Mouse (Mus musculus): ENCODE results near the gene Ankrd27. TPM values are rescaled to one million over a fixed set of nuclear protein-coding genes. Genes with fewer than 3 reads are reported as not detected.
A peak's percentile ranks its signal among the peaks of the same experiment; 100 is the strongest.

Gene Ankrd27
- total and polyA plus RNA-seq, 3 experiments, result 49.0 to 103 (median 74.9) TPM

DNA sequence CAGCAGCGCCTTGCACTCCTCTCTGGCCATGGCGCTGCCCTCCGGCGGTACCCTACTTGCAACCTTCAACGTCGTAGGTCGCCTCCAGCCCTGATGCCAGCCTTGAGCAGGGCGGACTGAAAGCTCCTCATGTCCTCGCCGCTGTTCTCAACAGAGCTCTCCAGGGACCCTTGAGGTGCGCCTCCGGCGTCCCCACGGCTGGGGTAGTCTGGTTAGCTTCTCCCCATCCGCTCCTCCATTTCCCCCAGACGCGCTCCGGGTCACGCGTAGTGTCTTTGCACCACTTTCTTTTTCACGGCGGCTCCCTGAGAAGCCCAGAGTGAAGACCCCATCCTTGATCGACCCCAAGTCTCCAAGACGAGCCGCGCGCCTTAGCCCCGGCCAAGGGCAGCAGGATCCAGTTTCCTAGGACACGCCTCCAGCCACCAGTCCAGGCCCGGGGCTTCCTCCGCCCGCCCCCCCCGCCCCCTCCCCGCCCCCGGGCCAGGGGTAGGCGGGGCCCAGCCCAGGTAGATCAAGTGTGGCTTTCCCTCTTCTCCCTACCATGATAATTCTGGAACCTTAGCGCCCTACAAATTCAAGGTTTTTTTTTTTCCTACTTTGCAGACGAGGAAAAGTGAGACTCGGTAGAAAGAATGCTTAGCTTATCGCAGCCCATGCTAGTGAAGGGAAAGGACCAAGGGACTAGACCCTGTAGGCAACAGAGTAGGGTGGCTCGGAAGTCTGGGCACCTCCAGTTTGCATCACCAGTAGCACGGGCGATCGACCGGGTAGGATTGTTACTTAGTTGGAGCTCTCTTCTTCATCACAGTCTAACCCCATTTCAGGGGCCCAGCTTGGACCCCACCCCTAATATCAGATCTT is 621 bp upstream of the Ankrd27 start, which contains the start of gene Rgs9bp:
Gene Rgs9bp (minus strand): TSS at position 392 of the 864 bp plus-strand sequence.
- peaks cover 12 to 20% of the 10 kb centered on the region in 2 experiments for H3K4me1 ChIP-seq (ENCODE audit: control insufficient read depth in 1 of 2, insufficient read depth in 2 of 2, low read length in 2 of 2)

DNA sequence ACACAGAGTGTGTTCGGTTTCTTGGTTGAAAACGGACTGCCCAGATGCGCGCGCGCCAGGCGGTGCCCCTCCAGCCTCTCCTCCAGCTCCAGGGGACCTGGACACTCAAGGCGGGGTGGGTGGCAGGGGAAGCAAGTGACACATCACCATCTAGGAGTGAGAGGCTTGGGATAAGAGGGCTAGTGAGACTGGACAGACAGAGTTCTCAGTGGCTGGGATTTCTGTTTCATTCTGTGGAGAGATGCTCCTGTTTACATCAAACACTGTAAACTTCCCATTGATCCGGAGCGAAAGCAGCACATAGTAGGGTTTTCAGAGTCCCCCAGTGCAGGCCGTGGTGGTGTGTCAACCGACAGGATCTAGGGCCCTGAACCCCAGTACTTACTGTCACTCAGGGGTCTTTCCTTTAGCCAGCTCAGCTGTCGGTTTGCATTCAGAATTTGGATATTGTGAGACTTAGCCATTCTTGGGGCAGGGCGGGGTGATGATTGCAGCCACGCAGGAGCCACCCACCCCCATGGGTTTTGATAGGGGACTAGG is 932 bp downstream of the Ankrd27 start:
- Histone ChIP-seq H3K27me3 (ENCODE audit: control insufficient read depth in 1 of 2, insufficient read depth in 2 of 2, low read length in 2 of 2) (no peaks in the 10 kb centered on the region), H3K9me3 (replicated peaks; ENCODE audit: insufficient read depth, low read length) (no peaks in the 10 kb centered on the region), H3K9ac (ENCODE audit: control insufficient read depth, low read depth, low read length, poor library complexity, severe bottlenecking) (peak overlapping the region; percentile 95), H3K27ac (ENCODE audit: control insufficient read depth, low read depth, low read length) (peak overlapping the region; percentile 78), H3K36me3 (ENCODE audit: control insufficient read depth in 1 of 2, insufficient read depth in 2 of 2, low read length in 2 of 2) (peaks cover 0 to 23% of the 10 kb centered on the region in 2 experiments; a peak in 2 of 4 replicates), H3K4me3 (ENCODE audit: control insufficient read depth in 1 of 2, insufficient read depth in 1 of 2, low read depth in 2 of 2, low read length in 2 of 2) (peak overlapping the region; percentile 69 to 92), H3K4me1 (ENCODE audit: control insufficient read depth in 1 of 2, insufficient read depth in 2 of 2, low read length in 2 of 2) (peaks cover 12 to 27% of the 10 kb centered on the region in 2 experiments), H3K79me2 (ENCODE audit: control insufficient read depth, insufficient read depth, low read length, poor library complexity) (peaks cover 31% of the 10 kb centered on the region)
- DNase-seq (ENCODE audit: low read depth, low spot score), result no peak
- TF ChIP-seq POLR2AphosphoS5 (IDR thresholded peaks at IDR 0.05; ENCODE audit: borderline replicate concordance, low read depth, low read length) (no peak), NELFE (IDR thresholded peaks at IDR 0.05; ENCODE audit: low read depth, low read length) (no peak), ZKSCAN1 (IDR thresholded peaks at IDR 0.05; ENCODE audit: low read depth, low read length) (peak; percentile 96)

More for the DNA sequence above, 621 bp upstream of the Ankrd27 start, which contains the start of gene Rgs9bp:
- Histone ChIP-seq H3K9me3 (replicated peaks; ENCODE audit: insufficient read depth, low read length) (no peaks in the 10 kb centered on the region), H3K27me3 (ENCODE audit: control insufficient read depth in 1 of 2, insufficient read depth in 2 of 2, low read length in 2 of 2) (no peaks in the 10 kb centered on the region), H3K79me2 (ENCODE audit: control insufficient read depth, insufficient read depth, low read length, poor library complexity) (peaks cover 22% of the 10 kb centered on the region), H3K36me3 (ENCODE audit: control insufficient read depth in 1 of 2, insufficient read depth in 2 of 2, low read length in 2 of 2) (peaks cover 0 to 18% of the 10 kb centered on the region in 2 experiments; a peak in 2 of 4 replicates), H3K4me3 (ENCODE audit: control insufficient read depth in 1 of 2, insufficient read depth in 1 of 2, low read depth in 2 of 2, low read length in 2 of 2) (peak within 1 kb of the TSS; percentile 84 to 92), H3K9ac (ENCODE audit: control insufficient read depth, low read depth, low read length, poor library complexity, severe bottlenecking) (peak within 1 kb of the TSS; percentile 95), H3K27ac (ENCODE audit: control insufficient read depth, low read depth, low read length) (peak within 1 kb of the TSS; percentile 78)
- TF ChIP-seq EP300 (IDR thresholded peaks at IDR 0.05; ENCODE audit: low read depth in 1 of 2, low read length in 2 of 2), result no peak
- 0 out of 2 replicates have a peak, but pooled peaks have one; percentile 22 for TF ChIP-seq GATA1 (IDR thresholded peaks at IDR 0.05; ENCODE audit: low read depth, low read length)
- no peak for TF ChIP-seq HCFC1 (IDR thresholded peaks at IDR 0.05; ENCODE audit: low read depth, low read length)
- no peak; the same call in 1 of the 2 replicates for TF ChIP-seq KAT2A (conservative IDR thresholded peaks at IDR 0.05; ENCODE audit: low read depth, low read length)
- peak; percentile 53; the same call in 1 of the 2 replicates for TF ChIP-seq SIN3A (IDR thresholded peaks at IDR 0.05; ENCODE audit: low read length)
- TF ChIP-seq MAZ (IDR thresholded peaks at IDR 0.05; ENCODE audit: low read depth, low read length), result 0 out of 2 replicates have a peak, but pooled peaks have one; percentile 8
- no peak for DNase-seq (ENCODE audit: low read depth, low spot score)

DNA sequence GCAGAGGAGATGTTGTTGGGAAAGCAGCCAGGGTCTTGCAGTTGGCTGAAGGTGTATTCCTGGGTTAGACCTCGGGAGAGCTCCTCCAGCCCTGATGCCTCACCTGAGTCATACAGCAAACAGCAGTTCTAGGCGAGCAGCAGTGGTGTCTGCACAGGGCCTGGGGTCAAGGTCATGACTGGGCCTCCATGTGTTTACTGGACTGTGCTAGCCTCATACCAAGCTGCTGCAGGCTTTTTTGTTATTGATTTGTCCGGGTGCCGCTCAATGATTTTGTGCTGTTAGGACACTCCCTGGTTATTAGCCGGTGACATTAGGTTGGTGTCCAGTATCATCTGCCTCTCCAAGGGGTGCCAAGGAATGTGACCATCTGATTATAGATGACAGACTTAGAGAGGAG is 1.7 kb downstream of the Ankrd27 start:
- H3K79me2 ChIP-seq (ENCODE audit: control insufficient read depth, insufficient read depth, low read length, poor library complexity), result peaks cover 31% of the 10 kb centered on the region
- peaks cover 12 to 27% of the 10 kb centered on the region in 2 experiments for H3K4me1 ChIP-seq (ENCODE audit: control insufficient read depth in 1 of 2, insufficient read depth in 2 of 2, low read length in 2 of 2)
- H3K36me3 ChIP-seq (ENCODE audit: control insufficient read depth in 1 of 2, insufficient read depth in 2 of 2, low read length in 2 of 2), result peaks cover 0 to 23% of the 10 kb centered on the region in 2 experiments; a peak in 2 of 4 replicates
- peak overlapping the region; percentile 96 for H3K27ac ChIP-seq (ENCODE audit: control insufficient read depth, low read depth, low read length)
- peak overlapping the region; percentile 32 for H3K9ac ChIP-seq (ENCODE audit: control insufficient read depth, low read depth, low read length, poor library complexity, severe bottlenecking)
- peak overlapping the region; percentile 38 to 47 for H3K4me3 ChIP-seq (ENCODE audit: control insufficient read depth in 1 of 2, insufficient read depth in 1 of 2, low read depth in 2 of 2, low read length in 2 of 2)
- DNase-seq (ENCODE audit: low read depth, low spot score), result no peak
- H3K9me3 ChIP-seq (replicated peaks; ENCODE audit: insufficient read depth, low read length), result no peaks in the 10 kb centered on the region
- TF ChIP-seq SMC3 (IDR thresholded peaks at IDR 0.05; ENCODE audit: low read depth, low read length) (no peak), RAD21 (IDR thresholded peaks at IDR 0.05; ENCODE audit: low read depth, low read length) (no peak), USF1 (IDR thresholded peaks at IDR 0.05; ENCODE audit: low read depth, low read length) (no peak)
- H3K27me3 ChIP-seq (ENCODE audit: control insufficient read depth in 1 of 2, insufficient read depth in 2 of 2, low read length in 2 of 2), result no peaks in the 10 kb centered on the region
